Mouse (Mus musculus) ES-E14 (cell line): ENCODE measurements at regions not wholly inside any gene's neighbourhood (a gene's known extent, or its start where the extent isn't known, plus 50 kb on each side); places are given as distances from the start of the nearest gene placed in this dataset.

ENCODE experiments used
- HCFC1 ChIP-seq: IDR thresholded peaks from 2 replicates; pipeline ENCODE4 v1.6.1; 2012; ENCODE audit warnings: low read length, inconsistent platforms, borderline replicate concordance; ENCODE audit not compliant: insufficient read depth
- ZC3H11A ChIP-seq: IDR thresholded peaks from 2 replicates; pipeline ENCODE4 v1.6.1; 2012; ENCODE audit warnings: low read depth, mild to moderate bottlenecking, inconsistent platforms, low read length, borderline replicate concordance
- ZNF384 ChIP-seq: IDR thresholded peaks from 2 replicates; pipeline ENCODE4 v1.6.1; 2012; ENCODE audit warnings: low read depth, low read length, inconsistent platforms

- TF ChIP-seq ZC3H11A (no peak), ZNF384 (no peak), HCFC1 (no peak)
Observed at GRCm38 (mm10) chr8:9117809-9118737, 427.8 kb upstream of the Arglu1 start.
